Mouse (Mus musculus) myocyte (in vitro differentiated cells): ENCODE results near the gene Runx2. TPM values are rescaled to one million over a fixed set of nuclear protein-coding genes. Genes with fewer than 3 reads are reported as not detected.
A peak's percentile ranks its signal among the peaks of the same experiment; 100 is the strongest.

Experiments used
- H3K27me3 ChIP-seq: one replicate; pipeline ENCODE4 v1.6.1; 2011; ENCODE audit not compliant: control insufficient read depth, insufficient read depth, insufficient read length
- H3K36me3 ChIP-seq: one replicate; pipeline ENCODE4 v1.6.1; 2011; ENCODE audit not compliant: control insufficient read depth, insufficient read depth
- H3K4me2 ChIP-seq: one replicate; pipeline ENCODE4 v1.6.1; 2011; ENCODE audit warnings: low read depth, control low read depth
- H3K4me3 ChIP-seq: one replicate; pipeline ENCODE4 v1.5.1; 2011; ENCODE audit warnings: mild to moderate bottlenecking, control low read depth, moderate library complexity
- H3K79me2 ChIP-seq: one replicate; pipeline ENCODE4 v1.6.1; 2011; ENCODE audit not compliant: control insufficient read depth, insufficient read depth
- H3ac ChIP-seq: one replicate; pipeline ENCODE4 v1.6.1; 2011; ENCODE audit not compliant: control insufficient read depth, insufficient read length
- CEBPB ChIP-seq: IDR thresholded peaks from 2 replicates; pipeline ENCODE4 v1.6.1; 2011; ENCODE audit warnings: mild to moderate bottlenecking, moderate library complexity; ENCODE audit not compliant: poor library complexity, insufficient read depth, severe bottlenecking
- E2F4 ChIP-seq: IDR thresholded peaks from one replicate; pipeline ENCODE4 v1.6.1; 2011; ENCODE audit warnings: mild to moderate bottlenecking, control low read depth, moderate library complexity; ENCODE audit not compliant: insufficient read depth
- MAX ChIP-seq: IDR thresholded peaks from one replicate; pipeline ENCODE4 v1.6.1; 2011; ENCODE audit warnings: low read depth, mild to moderate bottlenecking, control low read depth
- MYOD1 ChIP-seq, 3 experiments: IDR thresholded peaks; one replicate each; pipeline ENCODE4 v1.6.1; 2011; ENCODE audit warnings: control low read depth in 2 of 3, low read depth in 2 of 3, mild to moderate bottlenecking in 2 of 3, moderate library complexity in 1 of 3; ENCODE audit not compliant: insufficient read length in 2 of 3, control insufficient read depth in 1 of 3
- MYOG ChIP-seq, 3 experiments: IDR thresholded peaks; one replicate each; pipeline ENCODE4 v1.6.1; 2011; ENCODE audit warnings: control low read depth in 2 of 3, low read depth in 2 of 3, mild to moderate bottlenecking in 2 of 3; ENCODE audit not compliant: insufficient read length in 2 of 3, control insufficient read depth in 1 of 3, insufficient read depth in 1 of 3
- POLR2A ChIP-seq: IDR thresholded peaks from one replicate; pipeline ENCODE4 v1.6.1; 2011; ENCODE audit warnings: low read depth, mild to moderate bottlenecking, control low read depth, moderate library complexity; ENCODE audit not compliant: insufficient read length
- POLR2AphosphoS2 ChIP-seq: IDR thresholded peaks from one replicate; pipeline ENCODE4 v1.6.1; 2011; ENCODE audit warnings: low read depth, control low read depth; ENCODE audit not compliant: insufficient read length
- REST ChIP-seq: IDR thresholded peaks from one replicate; pipeline ENCODE4 v1.6.1; 2011; ENCODE audit warnings: mild to moderate bottlenecking, control low read depth, moderate library complexity; ENCODE audit not compliant: insufficient read depth, insufficient read length
- SRF ChIP-seq: IDR thresholded peaks from one replicate; pipeline ENCODE4 v1.6.1; 2011; ENCODE audit warnings: low read depth; ENCODE audit not compliant: control insufficient read depth, insufficient read length
- TCF12 ChIP-seq: IDR thresholded peaks from one replicate; pipeline ENCODE4 v1.6.1; 2011; ENCODE audit warnings: mild to moderate bottlenecking, control low read depth; ENCODE audit not compliant: poor library complexity, insufficient read depth, severe bottlenecking
- TCF3 ChIP-seq: IDR thresholded peaks from one replicate; pipeline ENCODE4 v1.6.1; 2011; ENCODE audit warnings: low read depth, control low read depth; ENCODE audit not compliant: insufficient read length
- USF1 ChIP-seq: IDR thresholded peaks from one replicate; pipeline ENCODE4 v1.6.1; 2011; ENCODE audit warnings: low read depth, mild to moderate bottlenecking, control low read depth, moderate library complexity
- polyA plus RNA-seq: library from polyadenylated mRNA; unstranded; fragments of >200 nt; fragmentation: generic; extraction: Trizol; gene quantifications from one replicate; pipeline ENCODE4 v1.2.1, GENCODE M21; 2012; ENCODE audit warnings: missing spikeins

Runx2 gene
- polyA plus RNA-seq, 1 experiment: 6.7 TPM

- H3K4me2 ChIP-seq: no peak overlapping the region
- H3K79me2 ChIP-seq: no peaks in the 10 kb centered on the region
- no peak for TF ChIP-seq CEBPB
- TF ChIP-seq MYOG (IDR thresholded peaks at IDR 0.05; ENCODE audit: control insufficient read depth in 1 of 3, insufficient read depth in 1 of 3, insufficient read length in 2 of 3, low read depth in 2 of 3): peak in 2 of 3 experiments; percentile 44 to 65
- TF ChIP-seq E2F4: no peak
- no peak for TF ChIP-seq POLR2AphosphoS2
- peak in 2 of 3 experiments; percentile 27 to 59 for TF ChIP-seq MYOD1 (IDR thresholded peaks at IDR 0.05; ENCODE audit: control insufficient read depth in 1 of 3, insufficient read length in 2 of 3, low read depth in 2 of 3)
- H3K36me3 ChIP-seq: peaks cover 6% of the 10 kb centered on the region
- H3K27me3 ChIP-seq: no peaks in the 10 kb centered on the region
- H3ac ChIP-seq: no peak overlapping the region
- H3K4me3 ChIP-seq: no peak overlapping the region
Observed at GRCm38 (mm10) chr17:44797331-44797730, 17.3 kb downstream of the Runx2 start.

GRCm38 (mm10) chr17:44792218-44792917 is 22.2 kb downstream of the Runx2 start:
- H3K4me2 ChIP-seq: no peak overlapping the region
- H3K79me2 ChIP-seq: no peaks in the 10 kb centered on the region
- no peaks in the 10 kb centered on the region for H3K27me3 ChIP-seq
- H3K36me3 ChIP-seq: peaks cover 6% of the 10 kb centered on the region
- no peak overlapping the region for H3K4me3 ChIP-seq
- TF ChIP-seq POLR2AphosphoS2 (no peak), SRF (no peak), E2F4 (no peak), MYOG (IDR thresholded peaks at IDR 0.05; ENCODE audit: control insufficient read depth in 1 of 3, insufficient read depth in 1 of 3, insufficient read length in 2 of 3, low read depth in 2 of 3) (no peak), TCF12 (no peak), TCF3 (no peak), USF1 (no peak), REST (no peak), POLR2A (no peak), MYOD1 (IDR thresholded peaks at IDR 0.05; ENCODE audit: control insufficient read depth in 1 of 3, insufficient read length in 2 of 3, low read depth in 2 of 3) (no peak), MAX (no peak), CEBPB (no peak)
- no peak overlapping the region for H3ac ChIP-seq

- TF ChIP-seq REST (no peak), TCF3 (no peak), POLR2AphosphoS2 (no peak), MYOD1 (IDR thresholded peaks at IDR 0.05; ENCODE audit: control insufficient read depth in 1 of 3, insufficient read length in 2 of 3, low read depth in 2 of 3) (no peak), SRF (no peak)
- Histone ChIP-seq H3ac (no peak overlapping the region), H3K36me3 (no peaks in the 10 kb centered on the region), H3K4me2 (no peak overlapping the region), H3K79me2 (peaks cover 4% of the 10 kb centered on the region), H3K27me3 (no peaks in the 10 kb centered on the region), H3K4me3 (no peak overlapping the region)
Observed at GRCm38 (mm10) chr17:44788982-44789747, 25.4 kb downstream of the Runx2 start.

GRCm38 (mm10) chr17:44783143-44783542 is 31.5 kb downstream of the Runx2 start:
- Histone ChIP-seq H3K4me2 (no peak overlapping the region), H3K79me2 (peaks cover 4% of the 10 kb centered on the region), H3ac (no peak overlapping the region), H3K27me3 (no peaks in the 10 kb centered on the region), H3K4me3 (no peak overlapping the region), H3K36me3 (no peaks in the 10 kb centered on the region)
- TF ChIP-seq CEBPB (no peak), REST (no peak), TCF12 (no peak), E2F4 (no peak), USF1 (no peak), SRF (no peak), POLR2AphosphoS2 (no peak), TCF3 (no peak), MYOD1 (IDR thresholded peaks at IDR 0.05; ENCODE audit: control insufficient read depth in 1 of 3, insufficient read length in 2 of 3, low read depth in 2 of 3) (no peak)

GRCm38 (mm10) chr17:44782366-44782765 is 32.2 kb downstream of the Runx2 start:
- TF ChIP-seq USF1 (no peak), SRF (no peak), CEBPB (no peak), REST (no peak), MAX (no peak), E2F4 (no peak), POLR2AphosphoS2 (no peak), MYOG (IDR thresholded peaks at IDR 0.05; ENCODE audit: control insufficient read depth in 1 of 3, insufficient read depth in 1 of 3, insufficient read length in 2 of 3, low read depth in 2 of 3) (no peak), MYOD1 (IDR thresholded peaks at IDR 0.05; ENCODE audit: control insufficient read depth in 1 of 3, insufficient read length in 2 of 3, low read depth in 2 of 3) (no peak), POLR2A (no peak), TCF3 (no peak), TCF12 (no peak)
- H3ac ChIP-seq: no peak overlapping the region
- H3K27me3 ChIP-seq: no peaks in the 10 kb centered on the region
- no peak overlapping the region for H3K4me3 ChIP-seq
- H3K36me3 ChIP-seq: no peaks in the 10 kb centered on the region
- peaks cover 4% of the 10 kb centered on the region for H3K79me2 ChIP-seq
- H3K4me2 ChIP-seq: no peak overlapping the region
